Mouse (Mus musculus): Measurements from ENCODE around the gene Khdrbs1.

The Khdrbs1 gene

GRCm38 (mm10) chr4:129742232-129743009, at the start of gene Khdrbs1:
Gene Khdrbs1, minus strand, starts transcription at chr4:129742303.
- TF ChIP-seq GATA4 (IDR thresholded peaks at IDR 0.05; ENCODE audit: insufficient replicate concordance, low read length), result peak; percentile 77; the same call in 1 of the 2 replicates

- TF ChIP-seq GATA4 (IDR thresholded peaks at IDR 0.05; ENCODE audit: insufficient replicate concordance, low read length), result no peak
These were observed 49.3 kb upstream of the Khdrbs1 start for GRCm38 (mm10) chr4:129791399-129791798.

GRCm38 (mm10) chr4:129790475-129790874, 48.4 kb upstream of the Khdrbs1 start:
- TF ChIP-seq GATA4 (IDR thresholded peaks at IDR 0.05; ENCODE audit: insufficient replicate concordance, low read length), result no peak

- TF ChIP-seq GATA4 (IDR thresholded peaks at IDR 0.05; ENCODE audit: insufficient replicate concordance, low read length), result no peak
These were observed 47.5 kb upstream of the Khdrbs1 start for GRCm38 (mm10) chr4:129789635-129790034.

GRCm38 (mm10) chr4:129788693-129789092, 46.6 kb upstream of the Khdrbs1 start:
- no peak for TF ChIP-seq GATA4 (IDR thresholded peaks at IDR 0.05; ENCODE audit: insufficient replicate concordance, low read length)

GRCm38 (mm10) chr4:129785178-129785577, 43.1 kb upstream of the Khdrbs1 start:
- no peak for TF ChIP-seq GATA4 (IDR thresholded peaks at IDR 0.05; ENCODE audit: insufficient replicate concordance, low read length)

GRCm38 (mm10) chr4:129783506-129783905, 41.4 kb upstream of the Khdrbs1 start:
- no peak for TF ChIP-seq GATA4 (IDR thresholded peaks at IDR 0.05; ENCODE audit: insufficient replicate concordance, low read length)

GRCm38 (mm10) chr4:129782857-129783331, 40.8 kb upstream of the Khdrbs1 start:
- TF ChIP-seq GATA4 (IDR thresholded peaks at IDR 0.05; ENCODE audit: insufficient replicate concordance, low read length), result no peak

- TF ChIP-seq GATA4 (IDR thresholded peaks at IDR 0.05; ENCODE audit: insufficient replicate concordance, low read length), result no peak
These were observed 40.0 kb upstream of the Khdrbs1 start for GRCm38 (mm10) chr4:129781881-129782675.

GRCm38 (mm10) chr4:129771672-129772521, 29.8 kb upstream of the Khdrbs1 start:
- TF ChIP-seq GATA4 (IDR thresholded peaks at IDR 0.05; ENCODE audit: insufficient replicate concordance, low read length), result no peak

- no peak for TF ChIP-seq GATA4 (IDR thresholded peaks at IDR 0.05; ENCODE audit: insufficient replicate concordance, low read length)
These were observed 29.2 kb upstream of the Khdrbs1 start for GRCm38 (mm10) chr4:129771314-129771671.

GRCm38 (mm10) chr4:129770600-129770999, 28.5 kb upstream of the Khdrbs1 start:
- TF ChIP-seq GATA4 (IDR thresholded peaks at IDR 0.05; ENCODE audit: insufficient replicate concordance, low read length), result no peak

GRCm38 (mm10) chr4:129767782-129768181, 25.7 kb upstream of the Khdrbs1 start:
- TF ChIP-seq GATA4 (IDR thresholded peaks at IDR 0.05; ENCODE audit: insufficient replicate concordance, low read length), result no peak

- no peak for TF ChIP-seq GATA4 (IDR thresholded peaks at IDR 0.05; ENCODE audit: insufficient replicate concordance, low read length)
These were observed 23.2 kb upstream of the Khdrbs1 start for GRCm38 (mm10) chr4:129765351-129765750.

- no peak for TF ChIP-seq GATA4 (IDR thresholded peaks at IDR 0.05; ENCODE audit: insufficient replicate concordance, low read length)
These were observed 19.5 kb upstream of the Khdrbs1 start for GRCm38 (mm10) chr4:129761606-129762005.
